Mouse (Mus musculus): Measurements from ENCODE around the gene Dnah7b. TPM values are rescaled to one million over a fixed set of nuclear protein-coding genes. Genes with fewer than 3 reads are reported as not detected.
"Not testable (repeated sequence)": the region's sequence is repeated elsewhere in the genome, so short reads cannot be mapped to it uniquely, and the experiment has no call there.

Dnah7b gene
- 2.8 and 2.9 TPM in 2 replicates for polyA plus RNA-seq (2015; fragmentation: Nextera tagmentation; extraction: Ambion mirVana)

- Histone ChIP-seq H3K9me3 (no peaks in the 10 kb centered on the region), H3K36me3 (replicated peaks) (no peaks in the 10 kb centered on the region), H3K4me2 (peak within 1 kb of the TSS; percentile 82), H3K4me1 (peaks cover 5% of the 10 kb centered on the region; the same call in 1 of the 2 replicates), H3K27me3 (replicated peaks) (no peaks in the 10 kb centered on the region), H3K9ac (peak within 1 kb of the TSS; percentile 81), H3K4me3 (peak within 1 kb of the TSS; percentile 87), H3K27ac (peak within 1 kb of the TSS; percentile 93)
- no peak; the same call in 1 of the 2 replicates for ATAC-seq (replicated peaks)
- 13% methylated on average over 1 of the region's 1 CpGs for WGBS
These were observed at the start of gene Dnah7b for GRCm38 (mm10) chr1:46066015-46066414. Gene Dnah7b (plus strand): TSS chr1:46066315.

GRCm38 (mm10) chr1:46018382-46018977, 47.6 kb upstream of the Dnah7b start:
- ATAC-seq (replicated peaks) = peak; percentile 71; the same call in 1 of the 2 replicates
- H3K4me3 ChIP-seq = no peak overlapping the region
- no peaks in the 10 kb centered on the region for H3K27me3 ChIP-seq (replicated peaks)
- no peak overlapping the region for H3K9ac ChIP-seq
- no peaks in the 10 kb centered on the region for H3K36me3 ChIP-seq (replicated peaks)
- no peak overlapping the region for H3K4me2 ChIP-seq
- H3K9me3 ChIP-seq = no peaks in the 10 kb centered on the region
- no peaks in the 10 kb centered on the region for H3K4me1 ChIP-seq
- no peak overlapping the region for H3K27ac ChIP-seq
- 61% methylated on average over 2 of the region's 2 CpGs for WGBS

- Histone ChIP-seq H3K27ac (no peak overlapping the region), H3K4me3 (no peak overlapping the region), H3K9ac (no peak overlapping the region), H3K36me3 (replicated peaks) (no peaks in the 10 kb centered on the region), H3K4me2 (no peak overlapping the region), H3K4me1 (no peaks in the 10 kb centered on the region), H3K9me3 (no peaks in the 10 kb centered on the region), H3K27me3 (replicated peaks) (no peaks in the 10 kb centered on the region)
- ATAC-seq (replicated peaks) = peak; percentile 85
- WGBS = 30% methylated on average over 2 of the region's 2 CpGs
These were observed 43.9 kb upstream of the Dnah7b start for GRCm38 (mm10) chr1:46022262-46022661.

- Histone ChIP-seq H3K9me3 (no peaks in the 10 kb centered on the region), H3K4me1 (no peaks in the 10 kb centered on the region), H3K9ac (no peak overlapping the region), H3K27me3 (replicated peaks) (no peaks in the 10 kb centered on the region), H3K27ac (no peak overlapping the region), H3K4me2 (no peak overlapping the region), H3K36me3 (replicated peaks) (no peaks in the 10 kb centered on the region), H3K4me3 (no peak overlapping the region)
- no peak for ATAC-seq (replicated peaks)
- WGBS = 84% methylated on average over 1 of the region's 1 CpGs
These were observed 34.0 kb upstream of the Dnah7b start for GRCm38 (mm10) chr1:46031993-46032555.

GRCm38 (mm10) chr1:46048188-46048587, 17.9 kb upstream of the Dnah7b start:
- Histone ChIP-seq H3K4me3 (no peak overlapping the region), H3K36me3 (replicated peaks) (no peaks in the 10 kb centered on the region), H3K9ac (no peak overlapping the region), H3K9me3 (no peaks in the 10 kb centered on the region), H3K4me2 (no peak overlapping the region), H3K27ac (no peak overlapping the region), H3K4me1 (no peaks in the 10 kb centered on the region), H3K27me3 (replicated peaks) (no peaks in the 10 kb centered on the region)
- no peak for ATAC-seq (replicated peaks)

GRCm38 (mm10) chr1:46066484-46067251, 553 bp downstream of the Dnah7b start:
- Histone ChIP-seq H3K4me1 (peaks cover 5% of the 10 kb centered on the region; the same call in 1 of the 2 replicates), H3K4me2 (peak overlapping the region; percentile 82), H3K4me3 (peak overlapping the region; percentile 87), H3K9ac (peak overlapping the region; percentile 81), H3K27ac (peak overlapping the region; percentile 93), H3K27me3 (replicated peaks) (no peaks in the 10 kb centered on the region), H3K36me3 (replicated peaks) (no peaks in the 10 kb centered on the region), H3K9me3 (no peaks in the 10 kb centered on the region)
- ATAC-seq (replicated peaks) = peak; percentile 94
- WGBS = under 1% methylated on average over 28 of the region's 28 CpGs

GRCm38 (mm10) chr1:46068787-46069186, 2.7 kb downstream of the Dnah7b start:
- ATAC-seq (replicated peaks); H3K27me3 ChIP-seq (replicated peaks); H3K27ac ChIP-seq; H3K9ac ChIP-seq; H3K4me3 ChIP-seq; H3K4me1 ChIP-seq; H3K4me2 ChIP-seq; H3K9me3 ChIP-seq; H3K36me3 ChIP-seq (replicated peaks): not testable (repeated sequence)
- 75% methylated on average over 3 of the region's 3 CpGs for WGBS

GRCm38 (mm10) chr1:46077891-46078290, 11.8 kb downstream of the Dnah7b start:
- no peak overlapping the region for H3K9ac ChIP-seq
- H3K4me3 ChIP-seq = no peak overlapping the region
- H3K36me3 ChIP-seq (replicated peaks) = no peaks in the 10 kb centered on the region
- H3K4me2 ChIP-seq = no peak overlapping the region
- H3K9me3 ChIP-seq = no peaks in the 10 kb centered on the region
- WGBS = 96% methylated on average over 2 of the region's 2 CpGs
- H3K4me1 ChIP-seq = no peaks in the 10 kb centered on the region
- no peak overlapping the region for H3K27ac ChIP-seq
- ATAC-seq (replicated peaks) = no peak
- no peaks in the 10 kb centered on the region for H3K27me3 ChIP-seq (replicated peaks)

GRCm38 (mm10) chr1:46100484-46100883, 34.4 kb downstream of the Dnah7b start:
- no peak overlapping the region for H3K4me3 ChIP-seq
- no peaks in the 10 kb centered on the region for H3K36me3 ChIP-seq (replicated peaks)
- no peak overlapping the region for H3K9ac ChIP-seq
- WGBS = 69% methylated on average over 2 of the region's 2 CpGs
- H3K9me3 ChIP-seq = no peaks in the 10 kb centered on the region
- no peak overlapping the region for H3K27ac ChIP-seq
- H3K4me2 ChIP-seq = no peak overlapping the region
- no peaks in the 10 kb centered on the region for H3K4me1 ChIP-seq
- no peak for ATAC-seq (replicated peaks)
- no peaks in the 10 kb centered on the region for H3K27me3 ChIP-seq (replicated peaks)

GRCm38 (mm10) chr1:46112606-46113005, 46.5 kb downstream of the Dnah7b start:
- not testable (repeated sequence) for H3K9me3 ChIP-seq; H3K4me2 ChIP-seq; H3K27me3 ChIP-seq (replicated peaks); H3K9ac ChIP-seq; H3K36me3 ChIP-seq (replicated peaks); H3K27ac ChIP-seq; H3K4me1 ChIP-seq; H3K4me3 ChIP-seq; ATAC-seq (replicated peaks)

- not testable (repeated sequence) for H3K27ac ChIP-seq; H3K4me2 ChIP-seq; H3K4me1 ChIP-seq; H3K4me3 ChIP-seq; ATAC-seq (replicated peaks); H3K36me3 ChIP-seq (replicated peaks); H3K9ac ChIP-seq; H3K9me3 ChIP-seq; H3K27me3 ChIP-seq (replicated peaks)
- 86% methylated on average over 2 of the region's 2 CpGs for WGBS
These were observed 51.1 kb downstream of the Dnah7b start for GRCm38 (mm10) chr1:46117179-46117578.

- no peaks in the 10 kb centered on the region for H3K27me3 ChIP-seq (replicated peaks)
- no peaks in the 10 kb centered on the region for H3K4me1 ChIP-seq
- ATAC-seq (replicated peaks) = no peak
- no peaks in the 10 kb centered on the region for H3K36me3 ChIP-seq (replicated peaks)
- no peak overlapping the region for H3K4me2 ChIP-seq
- WGBS = 71% methylated on average over 4 of the region's 4 CpGs
- H3K27ac ChIP-seq = no peak overlapping the region
- H3K9me3 ChIP-seq = no peaks in the 10 kb centered on the region
- no peak overlapping the region for H3K9ac ChIP-seq
- no peak overlapping the region for H3K4me3 ChIP-seq
These were observed 61.9 kb downstream of the Dnah7b start for GRCm38 (mm10) chr1:46128058-46128457.

Measured in midbrain, embryonic 15.5 days (tissue).